Mouse (Mus musculus) layer of hippocampus, adult 8-10 months (tissue): ENCODE data around the gene Npas3. TPM values are rescaled to one million over a fixed set of nuclear protein-coding genes. Genes with fewer than 3 reads are reported as not detected.

Source experiments
- DNase-seq, 2 experiments: peaks; one replicate each; pipeline ENCODE4 v3.0.0; 2022; ENCODE audit warnings: low spot score in 2 of 2
- total RNA-seq, 4 experiments: library from RNA; stranded (reverse); gene quantifications; 2 replicates each; pipeline ENCODE4 v1.2.4; 2022

Npas3 gene
- total RNA-seq, 4 experiments from 2014 or later, result 20.9 to 30.4 (median 26.6) TPM

- no peak for DNase-seq
Observed at GRCm38 (mm10) chr12:54048126-54048525, 799.6 kb downstream of the Npas3 start.

- DNase-seq, result no peak
Observed at GRCm38 (mm10) chr12:54049926-54050325, 801.4 kb downstream of the Npas3 start.

GRCm38 (mm10) chr12:54052939-54053338 lies 804.5 kb downstream of the Npas3 start:
- no peak for DNase-seq

DNA sequence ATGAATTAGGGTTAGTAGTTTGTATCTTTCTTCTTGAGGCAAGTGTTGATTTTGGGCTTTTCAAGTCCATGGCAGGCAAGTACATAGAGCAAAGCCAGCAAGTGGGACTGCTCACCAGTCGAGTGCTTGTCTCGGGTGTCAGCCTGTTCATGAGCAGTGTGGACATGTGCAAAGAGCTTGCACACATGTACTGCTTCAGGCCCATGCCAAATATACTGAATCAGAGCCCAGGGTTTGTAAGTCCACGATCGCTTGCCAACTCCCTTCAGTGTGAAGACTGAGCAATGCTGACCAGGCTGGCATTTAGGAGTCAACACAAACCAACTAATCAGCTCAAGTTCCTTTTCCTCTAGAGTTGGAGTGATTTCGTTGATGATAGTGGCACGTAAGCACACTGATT lies 805.1 kb downstream of the Npas3 start:
- DNase-seq, result no peak

DNA sequence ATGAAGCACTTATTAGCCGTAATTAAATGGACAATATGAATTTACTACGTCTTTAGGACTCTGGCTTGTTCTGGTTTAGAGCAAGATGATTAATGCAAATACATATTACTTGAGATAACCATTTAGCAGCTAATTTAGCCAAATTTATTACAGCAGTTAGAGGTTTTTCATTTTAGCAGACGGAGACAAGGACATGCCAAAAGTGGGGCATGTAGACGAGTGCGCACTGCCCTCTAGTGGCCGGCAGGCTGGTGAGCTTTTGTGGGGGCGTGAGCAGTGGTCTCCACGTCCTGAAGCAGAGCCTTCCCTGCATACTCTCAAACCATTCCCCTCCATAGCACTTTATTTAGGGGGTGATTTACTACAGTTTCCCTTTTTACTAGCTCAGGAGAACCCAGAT lies 812.3 kb downstream of the Npas3 start:
- DNase-seq, result peak; percentile 66 to 81

- no peak for DNase-seq
Observed at GRCm38 (mm10) chr12:54061168-54061567, 812.7 kb downstream of the Npas3 start.

DNA sequence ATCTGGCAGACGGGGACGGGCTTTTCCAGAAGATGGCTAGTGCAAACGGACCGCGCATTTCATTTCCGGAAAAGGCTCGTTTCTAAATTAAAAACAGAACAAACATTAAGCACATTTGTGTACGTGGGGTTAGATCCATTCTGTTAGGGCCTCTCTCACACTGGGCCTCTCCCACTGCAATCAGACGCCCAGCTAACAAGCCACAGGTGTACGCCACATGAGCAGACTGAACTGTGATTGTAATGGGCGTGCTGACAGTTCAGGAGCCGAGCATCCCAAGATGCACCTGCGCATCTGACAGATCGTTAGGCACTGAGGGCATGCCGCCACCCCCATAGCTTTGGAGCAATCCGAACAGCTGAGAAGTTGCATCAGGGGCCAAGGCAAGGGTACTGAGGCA lies 816.5 kb downstream of the Npas3 start:
- DNase-seq, result no peak

DNA sequence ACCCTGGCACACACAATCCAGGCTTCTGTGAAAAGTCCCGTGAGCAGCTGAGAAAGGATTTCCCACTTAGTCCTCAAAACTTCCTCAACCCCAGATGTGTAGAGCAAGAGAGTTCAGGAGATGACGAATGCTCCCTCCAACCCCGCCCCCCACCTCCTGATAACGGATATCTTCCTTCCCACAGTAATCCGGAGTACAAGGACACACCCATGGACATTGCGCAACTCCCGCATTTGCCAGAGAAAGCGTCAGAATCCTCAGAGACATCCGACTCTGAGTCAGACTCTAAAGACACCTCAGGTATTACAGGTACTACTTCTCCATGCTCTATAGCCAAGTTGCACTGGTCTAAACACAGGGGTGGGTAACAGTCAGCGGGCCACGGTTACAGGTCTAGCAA lies 817.1 kb downstream of the Npas3 start:
- no peak for DNase-seq

GRCm38 (mm10) chr12:54067419-54067818 lies 818.9 kb downstream of the Npas3 start:
- DNase-seq, result no peak

GRCm38 (mm10) chr12:54067886-54068756 lies 819.6 kb downstream of the Npas3 start:
- DNase-seq, result no peak

- DNase-seq, result no peak
Observed at GRCm38 (mm10) chr12:54068757-54069146, 820.3 kb downstream of the Npas3 start.

- DNase-seq, result no peak
Observed at GRCm38 (mm10) chr12:54074012-54074411, 825.5 kb downstream of the Npas3 start.

- no peak for DNase-seq
Observed at GRCm38 (mm10) chr12:54080996-54081395, 832.5 kb downstream of the Npas3 start.

DNA sequence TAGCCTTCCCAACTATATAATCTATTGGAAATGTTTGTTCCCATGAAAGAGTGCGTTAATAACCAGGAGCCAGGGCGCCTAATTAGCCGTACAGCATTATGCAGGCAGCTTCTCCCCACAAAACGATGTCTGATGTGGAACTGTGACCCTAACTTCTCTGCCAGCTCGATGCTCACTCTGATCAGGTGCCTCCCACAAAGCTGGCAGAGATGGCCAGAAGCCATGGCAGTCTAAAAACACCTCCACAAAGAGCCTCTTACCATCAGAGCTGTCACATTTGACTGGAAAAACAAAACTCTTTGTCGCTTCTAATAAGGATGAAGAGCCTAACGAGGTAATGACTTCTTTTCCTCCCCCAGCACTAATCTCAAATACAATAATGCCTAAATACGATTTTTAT lies 845.3 kb downstream of the Npas3 start:
- no peak for DNase-seq

DNA sequence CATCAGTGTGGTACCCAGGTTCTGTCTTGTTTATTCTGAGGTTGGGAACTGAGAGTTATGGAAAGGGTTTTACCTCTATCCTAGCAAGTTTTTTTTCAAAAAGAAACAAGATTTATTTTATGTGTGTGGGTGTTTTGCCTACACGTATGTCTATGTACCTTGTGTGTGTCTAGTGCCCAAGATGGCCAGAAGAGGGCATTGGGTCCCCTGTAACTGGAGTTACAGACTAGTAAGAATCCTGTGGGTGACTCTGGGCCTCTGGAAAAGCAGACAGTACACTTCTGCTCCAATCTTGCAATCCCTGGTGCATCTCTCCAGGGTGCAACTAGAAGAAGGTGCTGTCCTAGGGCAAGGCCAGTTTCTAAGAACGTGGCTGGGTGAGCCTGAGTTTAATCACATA lies 848.0 kb downstream of the Npas3 start:
- DNase-seq, result no peak

DNA sequence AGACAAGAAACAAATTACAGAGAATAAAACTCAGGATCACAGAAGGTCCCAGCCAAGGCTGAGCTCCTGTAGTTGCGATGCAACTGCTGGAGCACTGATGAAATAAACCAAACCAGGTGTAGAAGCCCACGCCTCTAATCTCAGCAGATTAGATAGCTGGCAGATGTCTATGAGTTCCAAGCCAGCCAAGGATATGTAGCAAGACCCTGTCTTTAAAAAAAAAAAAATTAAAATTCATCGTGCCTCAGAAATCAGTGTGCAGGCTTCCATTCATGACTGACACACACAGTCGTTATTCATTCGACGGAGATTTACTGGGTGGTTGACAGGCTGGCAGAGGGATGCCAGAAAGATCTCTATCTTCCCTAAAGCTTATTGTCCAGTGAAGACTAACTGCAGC lies 849.7 kb downstream of the Npas3 start:
- DNase-seq, result no peak

- peak; percentile 37 to 62 for DNase-seq
Observed at GRCm38 (mm10) chr12:54098785-54099184, 850.3 kb downstream of the Npas3 start.

DNA sequence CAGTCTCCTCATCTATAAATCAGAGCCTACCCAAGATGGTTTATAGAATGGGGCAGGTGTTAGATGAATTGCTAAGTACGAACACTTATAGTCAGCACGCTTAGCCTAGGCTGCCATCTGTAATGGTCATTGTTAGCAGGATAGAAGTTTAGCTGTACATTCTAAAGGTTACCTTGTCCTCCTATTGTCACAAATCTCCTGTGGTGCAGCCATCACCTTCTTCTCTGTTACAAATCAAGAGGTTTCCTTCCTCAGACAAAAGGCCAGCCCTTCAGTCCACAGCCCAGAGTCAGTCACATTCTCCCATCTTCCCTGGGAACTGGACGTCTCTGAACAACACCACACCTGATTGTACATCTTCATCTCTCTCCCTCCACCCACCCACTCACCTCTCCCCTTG lies 851.0 kb downstream of the Npas3 start:
- no peak for DNase-seq

GRCm38 (mm10) chr12:54101307-54101870 lies 852.9 kb downstream of the Npas3 start:
- DNase-seq, result no peak

DNA sequence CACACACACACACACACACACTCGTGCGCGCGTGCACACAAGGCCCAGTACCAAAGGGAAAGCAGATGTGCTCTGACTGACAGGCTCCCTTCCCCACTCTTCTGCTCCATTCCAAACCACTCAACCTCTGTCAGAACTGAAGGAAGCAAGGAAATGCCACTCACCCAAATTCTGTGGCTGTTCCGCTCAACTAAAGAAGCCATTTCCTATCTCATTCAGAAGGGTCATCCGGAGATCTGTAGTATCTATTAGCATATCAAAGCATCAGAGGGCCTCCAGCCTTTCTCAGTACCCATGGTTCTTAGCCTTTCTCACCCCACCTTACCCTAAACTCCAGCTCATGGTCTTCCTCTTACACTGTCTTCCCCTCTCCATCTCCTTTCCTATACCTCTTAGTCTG lies 854.0 kb downstream of the Npas3 start:
- DNase-seq, result no peak

DNA sequence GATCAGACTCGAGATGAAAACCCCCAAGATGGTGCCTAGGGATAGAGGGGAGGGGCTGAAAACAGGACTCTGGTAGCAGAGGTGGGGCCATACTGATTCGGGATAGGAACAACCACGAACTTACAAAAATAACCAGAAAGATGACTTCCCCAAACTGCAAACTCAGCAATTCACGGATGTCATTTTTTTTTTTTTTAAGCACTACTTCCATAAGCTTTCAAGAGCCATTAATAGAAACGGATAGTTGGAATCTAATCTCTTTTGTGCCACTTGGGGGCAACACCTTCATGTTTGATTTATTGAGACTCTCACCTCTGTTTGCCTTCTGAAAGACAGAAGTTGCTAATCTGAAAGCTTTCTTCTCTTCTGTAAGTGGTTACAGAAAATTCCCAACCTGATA lies 857.1 kb downstream of the Npas3 start:
- DNase-seq, result no peak

DNA sequence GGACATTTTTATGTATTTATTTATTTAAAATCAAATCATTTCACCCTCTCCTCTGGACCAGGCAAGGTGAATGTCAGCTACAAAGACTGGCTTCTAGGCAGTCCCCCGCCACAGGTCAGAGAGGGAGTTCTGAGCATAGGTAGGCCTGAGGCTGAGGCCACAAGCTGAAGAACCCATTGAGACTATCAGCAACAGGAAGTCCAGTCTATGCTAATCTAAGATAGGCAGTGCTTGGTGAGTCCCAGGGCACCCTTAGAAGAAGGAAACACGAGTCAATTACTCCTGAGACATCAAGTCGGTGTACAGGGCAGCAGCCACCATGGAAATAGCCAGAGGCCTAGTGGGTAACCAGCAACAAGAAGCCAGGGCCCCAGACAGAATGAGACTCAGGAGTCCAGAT lies 857.5 kb downstream of the Npas3 start:
- no peak for DNase-seq

GRCm38 (mm10) chr12:54110342-54110741 lies 861.9 kb downstream of the Npas3 start:
- no peak for DNase-seq
